Mouse (Mus musculus) heart, embryonic 12.5 days (tissue): ENCODE data around the gene 1700057G04Rik. TPM values are rescaled to one million over a fixed set of nuclear protein-coding genes. Genes with fewer than 3 reads are reported as not detected.

ENCODE experiments used
- ATAC-seq: fragments of 200-750 bp; cut with Nextera tagmentation; 2 replicates; pipeline ENCODE4 v1.8.0; 2017; ENCODE audit warnings: moderate TSS enrichment, moderate library complexity; ENCODE audit not compliant: insufficient number of reproducible peaks, low FRiP score
- H3K27ac ChIP-seq: fragments of 300-500 bp; sonication (generic); 2 replicates; pipeline ENCODE4 v1.5.1; 2016; ENCODE audit warnings: mild to moderate bottlenecking, moderate library complexity; ENCODE audit not compliant: poor library complexity, severe bottlenecking
- H3K27me3 ChIP-seq: fragments of 300-500 bp; sonication (generic); replicated peaks from 2 replicates; pipeline ENCODE4 v1.6.1; 2016; ENCODE audit warnings: mild to moderate bottlenecking, moderate library complexity
- H3K36me3 ChIP-seq: fragments of 300-500 bp; sonication (generic); 2 replicates; pipeline ENCODE4 v1.6.1; 2016; ENCODE audit warnings: mild to moderate bottlenecking, moderate library complexity
- H3K4me1 ChIP-seq: fragments of 300-500 bp; sonication (generic); replicated peaks from 2 replicates; pipeline ENCODE4 v1.6.1; 2016; ENCODE audit warnings: mild to moderate bottlenecking
- H3K4me2 ChIP-seq: fragments of 300-500 bp; sonication (generic); 2 replicates; pipeline ENCODE4 v1.6.1; 2016; ENCODE audit warnings: mild to moderate bottlenecking, moderate library complexity
- H3K4me3 ChIP-seq: fragments of 300-500 bp; sonication (generic); 2 replicates; pipeline ENCODE4 v1.5.1; 2016; ENCODE audit warnings: mild to moderate bottlenecking
- H3K9ac ChIP-seq: fragments of 300-500 bp; sonication (generic); 2 replicates; pipeline ENCODE4 v1.6.1; 2016; ENCODE audit warnings: mild to moderate bottlenecking, moderate library complexity
- H3K9me3 ChIP-seq: fragments of 300-500 bp; sonication (generic); replicated peaks from 2 replicates; pipeline ENCODE4 v1.6.1; 2016; ENCODE audit warnings: mild to moderate bottlenecking, moderate library complexity
- WGBS: fragments of 180-500 bp; shearing (Covaris S2); methylation state at CpG from one replicate; pipeline ENCODE4 v1.1.7; 2016; 5-methylcytosine and 5-hydroxymethylcytosine counted together
- microRNA-seq: library from miRNA; unstranded; fragments of <30 nt; microRNA quantifications from one replicate; pipeline ENCODE4, GENCODE M21; 2017
- polyA plus RNA-seq: library from polyadenylated mRNA; unstranded; fragments of >200 nt; fragmentation: Nextera tagmentation; extraction: Ambion mirVana; gene quantifications from 2 replicates; pipeline ENCODE4 v1.2.1, GENCODE M21; 2016

1700057G04Rik gene
- polyA plus RNA-seq, 1 experiment from 2014 or later = not detected

DNA sequence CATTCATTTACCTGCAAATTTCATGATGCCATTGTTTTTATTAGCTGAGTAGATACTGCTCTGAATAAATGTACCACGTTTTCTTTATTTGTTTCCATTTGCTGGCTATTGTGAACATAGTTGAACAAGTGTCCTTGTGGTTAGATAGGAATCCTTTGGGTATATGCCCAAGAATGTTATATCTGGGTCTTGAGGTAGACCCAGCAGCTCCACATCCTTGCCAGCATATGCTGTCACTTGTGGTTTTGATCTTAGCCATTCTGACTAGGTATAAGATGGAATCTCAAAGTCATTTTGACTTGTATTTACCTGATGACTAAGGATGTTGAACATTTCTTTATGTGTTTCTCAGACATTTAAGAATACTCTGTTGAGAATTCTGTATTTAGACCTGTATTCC lies 77.7 kb downstream of the 1700057G04Rik start:
- no peak for ATAC-seq
- Histone ChIP-seq H3K4me1 (no peaks in the 10 kb centered on the region), H3K9me3 (no peaks in the 10 kb centered on the region), H3K4me3 (no peak overlapping the region), H3K4me2 (no peak overlapping the region), H3K9ac (no peak overlapping the region), H3K27ac (no peak overlapping the region), H3K36me3 (no peaks in the 10 kb centered on the region), H3K27me3 (no peaks in the 10 kb centered on the region)
- WGBS = 68% methylated on average over 1 of the region's 1 CpGs

DNA sequence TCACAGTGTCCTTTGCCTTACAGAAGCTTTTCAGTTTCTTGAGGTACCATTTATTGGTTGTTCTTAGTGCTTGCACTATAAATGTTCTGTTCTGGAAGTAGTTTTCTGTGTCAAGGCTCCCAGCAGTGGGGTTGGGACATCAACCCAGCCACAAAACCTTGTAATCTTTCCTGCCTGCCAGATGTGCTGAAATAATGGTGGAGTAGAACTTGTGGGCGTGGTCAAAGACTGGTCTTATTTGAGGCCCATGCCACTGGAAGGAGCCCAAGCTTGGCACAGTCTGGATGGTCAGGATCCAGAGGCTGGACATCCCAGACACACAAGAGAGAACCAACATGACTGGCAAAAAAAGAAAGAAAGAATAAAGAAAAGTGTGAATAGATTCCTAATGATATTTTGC lies 78.2 kb downstream of the 1700057G04Rik start:
- no peaks in the 10 kb centered on the region for H3K36me3 ChIP-seq
- no peak for ATAC-seq
- H3K4me2 ChIP-seq = no peak overlapping the region
- no peaks in the 10 kb centered on the region for H3K4me1 ChIP-seq
- H3K9ac ChIP-seq = no peak overlapping the region
- H3K4me3 ChIP-seq = no peak overlapping the region
- WGBS = 78% methylated on average over 1 of the region's 1 CpGs
- no peak overlapping the region for H3K27ac ChIP-seq
- H3K27me3 ChIP-seq = no peaks in the 10 kb centered on the region
- no peaks in the 10 kb centered on the region for H3K9me3 ChIP-seq

DNA sequence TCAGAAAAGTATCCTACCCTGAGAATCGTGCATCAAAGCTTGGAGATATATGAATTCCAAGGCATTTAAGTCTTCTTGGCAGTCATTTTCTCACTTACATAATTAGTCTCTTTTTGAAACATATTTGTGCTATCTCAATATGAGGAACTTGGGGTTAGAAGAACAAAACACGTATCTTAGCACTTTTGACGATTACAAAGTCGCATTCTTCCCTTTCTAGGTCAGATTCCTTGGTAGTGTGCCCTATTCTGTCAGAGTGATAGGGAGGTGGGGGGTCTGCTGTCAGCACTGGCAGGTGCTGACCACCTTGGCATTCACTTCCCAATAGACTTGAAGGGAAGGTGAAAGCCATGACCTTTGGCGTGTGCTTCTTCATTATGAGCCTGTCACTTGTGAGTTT lies 93.5 kb downstream of the 1700057G04Rik start:
- no peak for ATAC-seq
- no peaks in the 10 kb centered on the region for H3K4me1 ChIP-seq
- no peak overlapping the region for H3K27ac ChIP-seq
- no peak overlapping the region for H3K4me3 ChIP-seq
- H3K9ac ChIP-seq = no peak overlapping the region
- no peaks in the 10 kb centered on the region for H3K36me3 ChIP-seq
- H3K27me3 ChIP-seq = no peaks in the 10 kb centered on the region
- 73% methylated on average over 5 of the region's 5 CpGs for WGBS
- H3K9me3 ChIP-seq = no peaks in the 10 kb centered on the region; the same call in 1 of the 2 replicates
- no peak overlapping the region for H3K4me2 ChIP-seq

Small RNA genes within 50 kb of the gene (microRNA-seq; reads per million reads assigned to microRNA genes)
- not detected for gene Mir6386

Other genes starting within 250 kb of the 1700057G04Rik start
- gene Plscr5, start 116.4 kb upstream of the 1700057G04Rik start, polyA plus RNA-seq = not detected in 2 replicates
- gene Plscr1, start 59.6 kb upstream of the 1700057G04Rik start, polyA plus RNA-seq = 41.0 and 41.9 TPM in 2 replicates
- 6.6 and 7.4 TPM in 2 replicates for gene Plscr2, start 33.8 kb upstream of the 1700057G04Rik start, polyA plus RNA-seq
- gene Plscr4, start 148.0 kb downstream of the 1700057G04Rik start, polyA plus RNA-seq = 2.9 and 3.9 TPM in 2 replicates
- gene Plod2, start 232.8 kb downstream of the 1700057G04Rik start, polyA plus RNA-seq = 47.1 and 48.6 TPM in 2 replicates